7 mouse cellular contexts compared by ENCODE assay signal in the genomic region with DNA sequence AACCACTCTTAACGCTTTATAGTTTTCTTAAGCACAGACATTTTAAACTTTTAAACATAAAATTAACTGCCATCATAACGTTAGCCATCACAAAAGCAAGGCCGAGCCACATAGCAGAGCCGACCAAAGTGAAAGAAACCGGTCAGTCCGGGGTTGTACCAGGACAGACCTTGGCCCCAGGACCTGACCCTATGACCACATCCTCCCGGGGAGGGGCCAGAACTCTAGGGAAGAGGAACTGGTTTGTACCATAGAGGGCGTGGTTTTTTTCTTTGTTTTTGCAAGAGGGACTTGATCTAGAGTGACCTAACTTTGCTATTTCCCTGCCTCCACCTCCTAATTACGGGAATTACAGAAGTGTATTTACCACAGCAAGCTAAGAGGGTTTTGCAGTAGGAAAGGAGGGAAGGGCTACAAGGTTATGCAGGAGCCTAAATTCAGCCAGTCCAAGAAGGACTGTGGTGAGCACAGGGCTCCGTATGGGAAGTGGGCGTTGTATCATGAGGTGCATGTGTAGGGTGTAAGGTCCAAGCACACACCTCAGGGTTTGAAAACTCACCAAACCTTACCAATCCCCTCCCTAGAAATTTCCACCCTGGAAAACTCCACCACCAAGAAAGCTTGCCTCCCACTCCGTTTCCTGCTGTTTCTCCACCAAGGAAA. TPM values are rescaled to one million over a fixed set of nuclear protein-coding genes. Genes with fewer than 3 reads are reported as not detected.
DNase-seq lines count a peak whose midpoint lies in the region; ATAC-seq lines count a peak whose summit lies in the region.

No protein-coding gene starts in this region.

- peak; percentile 45 to 55 for DNase-seq in adrenal gland, adult 18-20 months (ENCODE audit: low spot score in 2 of 2)
- DNase-seq in kidney, postnatal 25 days = peak; percentile 76 to 89
- no peak for DNase-seq in layer of hippocampus, postnatal 25 days (ENCODE audit: extremely low spot score in 1 of 2, low spot score in 1 of 2)
- no peak for DNase-seq in left cerebral cortex, postnatal 14 days (ENCODE audit: low spot score in 2 of 2)
- DNase-seq in layer of hippocampus, postnatal 36 days = no peak

- H3K27ac ChIP-seq in brown adipose tissue, adult 24 weeks (replicated peaks; ENCODE audit: low read depth, low read length) = peak overlapping the region; percentile 83

- 0 out of 2 replicates have a peak overlapping the region, but pooled peaks have one; percentile 4 for H3K4me3 ChIP-seq in brown adipose tissue, adult 24 weeks (ENCODE audit: insufficient read depth, low read depth, low read length)

- intact Hi-C loops in left cerebral cortex, postnatal 14 days (cut with DNase I) = no loop called here

- H3K4me1 ChIP-seq in brown adipose tissue, adult 24 weeks (ENCODE audit: control insufficient read depth, insufficient read depth, insufficient read length, low read length) = no peaks in the 10 kb centered on the region; the same call in 1 of the 2 replicates

- ATAC-seq in monocyte, adult 5-6 weeks (replicated peaks; ENCODE audit: insufficient number of reproducible peaks, low FRiP score, low TSS enrichment, poor library complexity, severe bottlenecking) = peak; percentile 93

RNA-seq across cellular contexts. Expression of a gene that starts 2.8 kb away (rescaled TPM):
- not detected for total RNA-seq in adrenal gland, adult 18-20 months (2021)
- polyA plus RNA-seq in brown adipose tissue, adult 24 weeks (2012; ENCODE audit: insufficient read depth, insufficient read length, missing spikeins) = not detected in 2 replicates
- total RNA-seq in monocyte, adult 5-6 weeks (2017) = 0.11 to 0.95 TPM in 2 of 3 replicates, not detected in the other
- total RNA-seq in layer of hippocampus, postnatal 25 days (2021) = under 1 TPM; 0.35 to 0.47 TPM
- total RNA-seq in left cerebral cortex, postnatal 14 days (2021) = under 1 TPM in 1 of 2 experiments, not detected in 1; 0.30 TPM
- under 1 TPM; 0.32 to 0.71 TPM for total RNA-seq in layer of hippocampus, postnatal 36 days (2021)

RNA-seq across cellular contexts. Expression of a gene that starts 14.3 kb away (rescaled TPM):
- not detected for total RNA-seq in adrenal gland, adult 18-20 months (2021)
- polyA plus RNA-seq in brown adipose tissue, adult 24 weeks (2012; ENCODE audit: insufficient read depth, insufficient read length, missing spikeins) = not detected in 2 replicates
- not detected in 3 replicates for total RNA-seq in monocyte, adult 5-6 weeks (2017)
- not detected for total RNA-seq in layer of hippocampus, postnatal 25 days (2021)
- under 1 TPM in 1 of 2 experiments, not detected in 1; 0.70 TPM for total RNA-seq in left cerebral cortex, postnatal 14 days (2021)
- total RNA-seq in layer of hippocampus, postnatal 36 days (2021) = not detected

RNA-seq across cellular contexts. Expression of a gene that starts 15.5 kb away (rescaled TPM):
- 10 to 100 TPM; 27.1 to 33.1 TPM for total RNA-seq in adrenal gland, adult 18-20 months (2021)
- polyA plus RNA-seq in brown adipose tissue, adult 24 weeks (2012; ENCODE audit: insufficient read depth, insufficient read length, missing spikeins) = 10.5 and 17.4 TPM in 2 replicates
- total RNA-seq in monocyte, adult 5-6 weeks (2017) = 179 to 219 TPM (median 207 TPM) in 3 replicates
- 10 to 100 TPM; 66.7 to 74.7 TPM for total RNA-seq in layer of hippocampus, postnatal 25 days (2021)
- total RNA-seq in left cerebral cortex, postnatal 14 days (2021) = 10 to 100 TPM; 67.5 to 67.8 TPM
- 10 to 100 TPM; 67.7 to 71.1 TPM for total RNA-seq in layer of hippocampus, postnatal 36 days (2021)

RNA-seq across cellular contexts. Expression of a gene that starts 31.4 kb away (rescaled TPM):
- total RNA-seq in adrenal gland, adult 18-20 months (2021) = 1 to 10 TPM in 1 of 2 experiments, not detected in 1; 2.9 TPM
- polyA plus RNA-seq in brown adipose tissue, adult 24 weeks (2012; ENCODE audit: insufficient read depth, insufficient read length, missing spikeins) = not detected in 2 replicates
- total RNA-seq in monocyte, adult 5-6 weeks (2017) = not detected in 3 replicates
- total RNA-seq in layer of hippocampus, postnatal 25 days (2021) = not detected
- total RNA-seq in left cerebral cortex, postnatal 14 days (2021) = under 1 TPM in 1 of 2 experiments, not detected in 1; 0.72 TPM
- not detected for total RNA-seq in layer of hippocampus, postnatal 36 days (2021)

RNA-seq across cellular contexts. Expression of a gene that starts 34.7 kb away (rescaled TPM):
- total RNA-seq in adrenal gland, adult 18-20 months (2021) = 1 to 10 TPM; 1.9 to 2.2 TPM
- not detected in 2 replicates for polyA plus RNA-seq in brown adipose tissue, adult 24 weeks (2012; ENCODE audit: insufficient read depth, insufficient read length, missing spikeins)
- total RNA-seq in monocyte, adult 5-6 weeks (2017) = 2.2 to 3.8 TPM in 2 of 3 replicates, not detected in the other
- total RNA-seq in layer of hippocampus, postnatal 25 days (2021) = 10 to 100 TPM; 96.9 to 97.3 TPM
- 100 to 1,000 TPM in 1 of 2 experiments, 10 to 100 TPM in 1; 98.9 to 104 TPM for total RNA-seq in left cerebral cortex, postnatal 14 days (2021)
- total RNA-seq in layer of hippocampus, postnatal 36 days (2021) = 10 to 100 TPM; 86.1 to 86.6 TPM

Comparison
In these comparisons a context has a peak if more than half of its experiments do, and no peak if none do; other contexts are left out.
1. DNase-seq: peak in adrenal gland, adult 18-20 months (2 of 2) and kidney, postnatal 25 days (2 of 2); none in layer of hippocampus, postnatal 25 days (0 of 2), left cerebral cortex, postnatal 14 days (0 of 2) and layer of hippocampus, postnatal 36 days (0 of 2).